In genomic region chr10:40406655-40407054, GRCm38 (mm10) we compare ENCODE assay signal across 21 mouse cellular contexts.
"Had no signal": no experiment of that assay in that cellular context is flagged by ENCODE, and none has a peak within 500 bp of the region (broad histone marks: within the 10 kb centered on the region; RNA-seq: fewer than 3 reads in every experiment).

No protein-coding gene starts in this region.

- H3K27ac ChIP-seq: kidney, postnatal 0 days; layer of hippocampus, adult 2 months; limb, embryonic 13.5 days; liver, embryonic 12.5 days; liver, embryonic 15.5 days; midbrain, embryonic 10.5 days; midbrain, embryonic 13.5 days; neural tube, embryonic 13.5 days had no signal

- H3K4me3 ChIP-seq: layer of hippocampus, adult 2 months; limb, embryonic 13.5 days; liver, embryonic 12.5 days; liver, embryonic 15.5 days; megakaryocyte, embryonic 14.5 days; midbrain, embryonic 10.5 days; midbrain, embryonic 13.5 days; myocyte; neural tube, embryonic 13.5 days had no signal

- DNase-seq: kidney, adult 2 months; kidney, postnatal 25 days; layer of hippocampus, adult 9-11 months; left cerebral cortex, postnatal 4 days; liver; lung, adult 18-20 months; retina, postnatal 1 day; right cerebral cortex, postnatal 25 days; thymus, adult 2 months; thymus, postnatal 14 days; thymus, postnatal 4 days had no signal
